Mouse (Mus musculus): ENCODE data around the gene Art2b. TPM values are rescaled to one million over a fixed set of nuclear protein-coding genes. Genes with fewer than 3 reads are reported as not detected.
"Not testable (repeated sequence)": the region's sequence is repeated elsewhere in the genome, so short reads cannot be mapped to it uniquely, and the experiment has no call there.

The Art2b gene
- total RNA-seq (2021): not detected
- long read RNA-seq, experiment 1: 0 reads
- long read RNA-seq, experiment 2: 0 reads

DNA sequence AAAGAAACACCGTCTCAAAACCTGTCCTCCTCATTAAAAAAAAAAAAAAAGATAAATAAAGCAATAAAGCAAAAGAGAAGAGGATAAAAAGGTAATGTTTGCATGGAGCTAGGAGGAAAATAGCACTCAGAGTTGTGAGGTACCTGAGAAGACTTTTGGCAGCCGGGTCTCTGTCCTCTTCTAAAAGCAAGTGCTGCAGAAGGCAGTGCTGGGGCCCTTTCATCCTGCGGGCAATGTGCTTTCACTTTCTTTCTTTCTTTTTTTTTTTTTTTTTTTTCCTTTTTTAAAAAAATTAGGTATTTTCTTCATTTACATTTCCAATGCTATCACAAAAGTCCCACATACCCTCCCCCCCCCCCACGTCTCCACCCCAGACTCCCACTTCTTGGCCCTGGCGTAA, at the start of gene Art2b:
Gene Art2b (minus strand): TSS at position 193 of the 400 bp plus-strand sequence.
- no peak for DNase-seq (ENCODE audit: low spot score in 2 of 2)
- intact Hi-C loops (cut with DNase I): no loop called here

DNA sequence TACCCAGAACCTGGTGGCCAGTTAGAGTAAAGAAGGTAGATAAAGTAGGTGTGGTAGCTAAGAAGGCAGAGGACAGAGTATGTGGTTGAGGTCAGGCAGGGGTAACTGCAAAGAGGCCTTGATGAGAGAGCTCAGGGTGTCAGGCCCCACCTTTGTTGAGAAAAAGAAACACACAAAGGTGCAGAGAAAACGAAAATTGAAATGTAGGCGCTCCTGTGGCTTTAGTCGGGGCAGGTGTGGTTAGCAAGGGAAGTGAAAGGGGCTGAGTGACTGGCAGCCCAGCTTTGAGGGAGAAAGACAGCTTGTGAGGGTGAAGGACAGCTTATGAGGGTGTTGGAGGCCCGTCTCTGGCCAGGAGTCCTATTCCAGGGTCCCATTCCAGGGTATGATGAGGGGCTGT, 49.1 kb upstream of the Art2b start:
- intact Hi-C loops (cut with DNase I): no loop called here
- no peak for DNase-seq (ENCODE audit: low spot score in 2 of 2)

DNA sequence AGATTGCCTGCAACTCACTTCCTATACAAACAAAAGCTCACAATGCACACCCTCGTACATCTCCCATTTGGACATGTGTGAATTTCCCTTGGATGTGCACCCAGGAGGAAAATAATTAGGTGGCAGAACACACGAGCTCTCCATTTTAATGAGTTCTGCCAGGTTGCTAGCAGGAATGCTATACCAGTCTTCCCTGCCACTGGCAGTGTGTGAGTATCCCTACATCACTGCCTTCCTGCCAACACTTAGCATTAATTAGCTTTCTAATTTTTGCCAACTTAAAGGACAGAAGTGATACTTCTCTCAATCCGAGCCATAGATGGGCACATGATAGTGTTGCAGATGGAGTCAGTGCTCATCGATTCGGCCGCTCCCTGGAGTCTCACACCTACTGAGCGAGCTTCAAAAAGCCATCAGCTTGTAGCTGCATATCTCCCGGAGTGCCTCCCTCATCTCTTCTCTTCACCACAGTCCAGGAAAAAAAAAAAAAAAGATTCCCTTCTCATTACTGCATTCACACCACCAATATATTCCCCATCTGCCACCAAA, 48.3 kb upstream of the Art2b start:
- intact Hi-C loops (cut with DNase I): no loop called here

DNA sequence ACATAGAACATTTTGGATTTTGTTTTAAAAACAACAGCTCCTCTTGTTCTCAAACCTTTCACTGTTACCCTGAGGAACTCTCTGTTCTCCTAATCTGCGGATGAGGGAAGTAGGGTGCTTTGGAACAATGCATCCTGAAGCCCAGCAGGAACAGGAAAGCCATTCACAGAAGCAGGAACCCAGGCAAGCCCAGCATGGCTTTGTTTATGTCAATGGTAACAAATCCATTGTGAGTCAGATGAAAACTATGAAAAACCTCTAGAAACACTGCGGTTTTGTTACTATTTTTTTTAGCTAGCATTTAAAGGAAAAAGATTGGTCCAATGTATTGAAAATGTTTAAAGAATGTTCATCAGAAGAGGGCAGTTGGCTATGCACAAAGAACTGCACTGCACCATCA, 43.1 kb upstream of the Art2b start:
- intact Hi-C loops (cut with DNase I): no loop called here
- no peak for DNase-seq (ENCODE audit: low spot score in 2 of 2)

More for the DNA sequence above, 48.3 kb upstream of the Art2b start:
- no peak for DNase-seq (ENCODE audit: low spot score in 2 of 2)

DNA sequence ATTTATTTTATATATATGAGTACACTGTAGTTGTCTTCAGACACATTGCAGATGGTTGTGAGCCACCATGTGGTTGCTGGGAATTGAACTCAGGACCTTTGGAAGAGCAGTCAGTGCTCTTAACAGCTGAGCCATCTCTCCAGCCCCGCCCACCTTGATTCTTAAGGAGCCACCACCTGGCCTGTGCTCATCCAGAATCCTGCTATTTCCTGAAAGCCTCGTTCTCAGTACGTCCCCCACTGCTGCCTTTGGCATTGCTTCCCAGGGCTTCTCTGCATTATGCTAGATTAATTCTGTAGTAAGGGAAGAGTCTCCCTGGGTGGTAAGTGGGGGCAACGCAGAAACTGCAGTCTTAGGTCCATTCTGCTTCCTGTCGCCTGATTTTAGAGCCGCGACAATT, 41.8 kb upstream of the Art2b start:
- DNase-seq (ENCODE audit: low spot score in 2 of 2); intact Hi-C loops (cut with DNase I): not testable (repeated sequence)

DNA sequence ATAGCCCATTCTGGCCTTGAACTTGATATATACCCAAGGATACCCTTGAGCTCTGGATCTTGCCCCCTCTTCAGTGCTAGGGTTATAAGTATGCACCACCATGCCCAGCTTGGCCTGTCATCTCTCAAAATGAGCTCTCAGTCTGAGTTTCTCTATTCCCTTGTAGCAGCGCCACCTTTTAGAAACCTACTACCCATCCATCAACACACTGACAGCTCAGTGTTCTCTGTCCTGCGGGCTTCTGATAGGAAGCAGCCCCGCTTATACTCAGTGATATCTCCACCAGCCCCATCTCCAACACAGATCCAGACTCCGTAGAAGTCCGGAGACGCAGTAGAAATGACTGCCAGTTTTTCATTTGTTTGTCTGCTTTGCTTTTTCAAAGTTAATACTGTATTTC, 38.9 kb upstream of the Art2b start:
- intact Hi-C loops (cut with DNase I): no loop called here

DNA sequence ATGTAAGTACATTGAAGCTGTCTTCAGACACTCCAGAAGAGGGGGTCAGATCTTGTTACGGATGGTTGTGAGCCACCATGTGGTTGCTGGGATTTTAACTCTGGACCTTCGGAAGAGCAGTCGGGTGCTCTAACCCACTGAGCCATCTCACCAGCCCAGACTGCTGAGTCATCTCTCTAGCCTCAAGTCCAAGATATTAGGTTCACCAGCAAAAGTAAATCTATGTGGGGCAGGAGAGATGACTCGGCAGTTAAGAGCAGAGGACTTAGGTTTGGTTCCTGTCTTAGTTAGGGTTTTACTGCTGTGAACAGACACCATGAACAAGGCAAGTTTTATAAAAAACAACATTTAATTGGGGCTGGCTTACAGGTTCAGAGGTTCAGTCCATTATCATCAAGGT, 36.5 kb upstream of the Art2b start:
- DNase-seq (ENCODE audit: low spot score in 2 of 2): not testable (repeated sequence)
- intact Hi-C loops (cut with DNase I): loop anchor here (2.0 kb wide), 1 partner anchor 209 kb away; no protein-coding TSS in a partner anchor

More for the DNA sequence above, 38.9 kb upstream of the Art2b start:
- DNase-seq (ENCODE audit: low spot score in 2 of 2): no peak

DNA sequence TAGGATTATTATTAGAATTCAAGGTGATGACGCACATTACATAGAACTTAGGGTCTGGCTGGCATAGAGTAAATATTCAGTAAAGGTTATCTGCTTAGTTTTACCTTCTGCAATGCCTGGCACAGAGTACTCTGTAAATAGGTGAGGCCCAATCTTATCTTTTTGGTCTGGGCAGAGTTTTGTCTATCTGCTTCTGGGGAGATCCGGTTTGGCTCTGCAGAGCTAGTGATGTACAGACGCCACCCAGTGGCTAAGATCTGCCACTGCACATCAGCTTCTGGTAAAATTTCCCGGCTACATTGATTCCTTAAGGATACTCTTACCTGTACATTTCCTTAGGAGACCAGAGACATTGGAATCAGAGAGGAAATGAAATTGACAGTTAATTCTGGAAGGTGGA, 35.0 kb upstream of the Art2b start:
- intact Hi-C loops (cut with DNase I): loop anchor here (2.0 kb wide), 1 partner anchor 208 kb away; no protein-coding TSS in a partner anchor
- DNase-seq (ENCODE audit: low spot score in 2 of 2): peak; percentile 84

DNA sequence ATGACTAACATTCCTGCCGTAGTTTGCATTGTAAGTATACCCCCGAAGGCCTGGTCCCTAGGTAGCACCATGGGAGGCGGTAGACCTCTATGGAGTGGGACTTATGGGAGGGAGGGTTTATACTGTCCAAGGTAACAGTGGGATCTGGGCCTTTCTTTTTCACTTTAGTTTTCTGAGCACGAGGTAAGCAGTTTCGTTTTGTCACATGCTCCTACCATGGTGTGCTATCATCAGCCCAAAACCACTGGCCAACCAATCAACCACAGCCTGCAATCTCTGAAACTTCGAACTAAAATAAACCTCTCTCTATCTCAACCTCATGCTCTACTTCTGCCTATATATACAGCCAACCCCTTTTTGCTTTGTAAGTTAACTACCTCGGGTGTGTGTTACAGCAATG, 32.9 kb upstream of the Art2b start:
- no peak for DNase-seq (ENCODE audit: low spot score in 2 of 2)
- intact Hi-C loops (cut with DNase I): loop anchor here (2.0 to 5.0 kb wide), 2 partner anchors 75 to 166 kb away; no protein-coding TSS in a partner anchor

DNA sequence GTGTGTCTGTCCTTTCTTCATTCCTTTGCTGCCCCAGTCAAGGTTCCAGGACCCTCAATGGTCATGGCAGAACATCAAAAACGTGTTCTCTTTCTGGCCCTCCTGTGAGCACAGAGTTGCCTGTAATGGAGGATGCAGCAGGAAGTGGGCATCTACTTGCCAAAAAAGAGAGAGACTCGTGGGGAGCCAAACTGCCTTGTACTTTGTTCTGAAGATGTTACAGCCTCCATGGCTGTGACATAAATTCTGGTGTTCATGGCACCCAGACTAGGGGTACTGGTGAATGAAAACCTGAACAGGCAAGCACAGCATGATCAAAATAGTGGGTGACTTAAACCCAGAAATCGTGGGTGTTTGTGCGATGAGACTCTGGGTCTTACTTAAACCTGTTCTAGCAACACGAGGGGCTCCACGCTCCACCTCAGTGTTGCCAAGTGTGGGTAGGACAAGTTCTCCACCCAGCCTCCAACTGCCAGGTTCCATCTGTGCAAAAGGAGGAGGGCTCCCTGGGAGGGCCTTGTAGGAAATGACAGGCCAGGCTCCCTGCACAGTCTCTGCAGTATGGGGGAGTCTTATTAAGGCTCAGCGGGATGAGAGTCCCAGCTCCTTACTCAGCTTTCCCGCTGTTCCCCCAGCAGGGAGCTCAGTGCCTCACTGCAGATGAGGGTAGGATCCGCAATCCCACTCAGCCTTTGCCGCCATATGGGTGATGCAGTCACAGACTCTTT, 32.2 kb upstream of the Art2b start:
- DNase-seq (ENCODE audit: low spot score in 2 of 2): peak; percentile 55 to 74
- intact Hi-C loops (cut with DNase I): loop anchor here (2.0 to 5.0 kb wide), 2 partner anchors 75 to 165 kb away; no protein-coding TSS in a partner anchor

DNA sequence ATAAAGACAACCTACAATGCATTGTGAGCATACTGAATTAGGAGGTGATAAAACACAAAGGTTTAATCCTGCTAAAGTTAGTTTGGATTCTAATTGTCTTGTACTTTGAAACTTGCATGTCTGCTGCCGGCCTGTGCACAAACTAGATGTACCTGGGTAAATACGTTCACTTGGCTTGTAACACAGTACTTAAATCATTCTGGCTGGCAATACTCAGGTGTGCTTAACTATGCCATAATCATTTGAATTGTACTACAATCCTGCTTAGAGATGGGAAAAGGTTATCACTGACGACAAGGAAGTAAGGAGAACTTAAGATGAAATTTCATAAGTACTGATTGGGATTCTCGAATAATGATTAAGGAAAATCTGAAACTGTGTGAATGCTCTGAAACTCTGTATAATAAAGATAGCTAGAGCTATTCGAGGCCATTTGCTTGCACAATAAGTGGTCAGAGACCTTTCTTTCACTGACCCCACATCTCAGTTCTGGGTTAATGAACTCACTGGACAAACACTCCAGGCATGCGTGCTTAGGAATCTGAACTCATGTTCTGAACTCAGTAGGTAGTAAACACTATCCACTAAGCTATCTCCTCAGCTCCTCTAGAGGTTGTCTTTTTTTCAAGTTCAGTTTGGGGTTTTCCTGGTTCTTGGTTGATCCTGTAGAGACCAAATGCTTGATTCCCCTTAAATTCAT, 30.9 kb upstream of the Art2b start:
- intact Hi-C loops (cut with DNase I): loop anchor here (5.0 kb wide), 1 partner anchor 164 kb away; no protein-coding TSS in a partner anchor
- DNase-seq (ENCODE audit: low spot score in 2 of 2): no peak

DNA sequence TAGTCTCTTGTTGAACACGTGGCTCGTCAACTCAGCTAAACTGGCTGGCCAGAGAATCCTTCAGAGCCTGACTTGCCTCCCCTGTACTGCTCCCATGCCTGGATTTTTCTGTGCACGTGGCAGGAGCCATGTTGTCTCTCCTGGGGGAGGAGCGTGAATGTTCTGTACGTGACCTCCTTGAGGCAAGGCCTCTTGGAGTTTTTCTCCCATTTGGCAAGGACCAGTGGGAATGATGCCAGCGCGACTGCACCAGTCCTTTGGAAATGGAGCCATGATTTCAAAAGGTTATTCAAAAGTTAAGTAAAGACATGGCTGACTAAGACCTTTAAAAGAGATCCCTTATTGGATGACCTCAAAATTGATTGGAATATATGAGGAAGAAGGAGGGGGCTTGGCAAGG, 30.0 kb upstream of the Art2b start:
- intact Hi-C loops (cut with DNase I): loop anchor here (5.0 kb wide), 1 partner anchor 163 kb away; no protein-coding TSS in a partner anchor
- DNase-seq (ENCODE audit: low spot score in 2 of 2): no peak

DNA sequence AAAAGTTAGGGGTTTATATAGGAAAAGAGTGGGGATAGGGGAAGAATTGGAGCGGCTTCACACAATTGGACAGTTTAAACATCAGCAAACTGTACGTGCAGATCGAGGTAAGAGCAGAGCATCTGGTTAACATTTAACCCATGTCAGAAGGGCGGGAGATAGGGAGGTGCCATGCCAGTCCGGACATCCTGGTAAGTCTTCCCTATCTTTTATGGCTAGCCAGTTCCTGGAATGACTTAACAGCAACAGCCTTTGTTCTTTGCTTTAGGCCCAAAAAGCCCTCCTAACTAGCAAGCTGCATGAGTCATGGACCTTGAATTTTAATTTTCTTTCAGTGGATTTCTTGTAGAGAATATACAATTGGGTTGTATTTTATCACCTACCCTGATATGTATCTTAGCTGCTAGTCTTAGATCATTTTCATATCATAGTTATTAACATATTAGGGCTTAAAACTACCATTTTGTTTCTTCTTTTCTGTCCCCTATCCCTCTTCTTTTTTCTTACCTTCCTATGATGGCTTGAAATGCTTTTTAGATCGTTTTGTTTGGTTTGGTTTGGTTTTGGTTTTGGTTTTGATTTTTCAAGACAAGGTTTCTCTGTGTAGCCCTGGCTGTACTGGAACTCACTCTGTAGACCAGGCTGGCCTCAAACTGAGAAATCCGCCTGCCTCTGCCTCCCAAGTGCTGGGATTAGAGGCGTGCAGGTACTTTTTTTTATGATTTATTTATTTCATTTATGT, 27.6 kb upstream of the Art2b start:
- intact Hi-C loops (cut with DNase I); DNase-seq (ENCODE audit: low spot score in 2 of 2): not testable (repeated sequence)

DNA sequence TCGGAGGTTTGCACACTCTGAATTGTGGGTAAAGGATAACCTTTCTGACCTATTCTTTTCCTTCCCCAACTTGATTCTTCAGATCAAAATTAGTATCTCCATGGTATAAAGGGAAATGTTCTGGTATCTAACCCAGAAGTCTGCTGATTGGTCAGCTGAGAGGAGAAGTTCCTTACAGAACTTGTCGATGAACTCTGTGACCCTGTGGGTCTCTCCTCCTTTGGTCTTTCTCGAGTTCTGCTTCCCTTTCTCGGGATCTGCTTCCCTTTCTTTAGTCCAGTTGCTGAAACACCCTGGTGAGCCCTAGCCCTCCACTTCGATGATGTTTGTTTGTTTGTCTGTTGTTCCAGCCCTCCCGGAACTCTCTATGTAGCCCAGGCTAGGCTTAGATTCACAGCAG, 22.4 kb upstream of the Art2b start:
- DNase-seq (ENCODE audit: low spot score in 2 of 2): no peak
- intact Hi-C loops (cut with DNase I): no loop called here

DNA sequence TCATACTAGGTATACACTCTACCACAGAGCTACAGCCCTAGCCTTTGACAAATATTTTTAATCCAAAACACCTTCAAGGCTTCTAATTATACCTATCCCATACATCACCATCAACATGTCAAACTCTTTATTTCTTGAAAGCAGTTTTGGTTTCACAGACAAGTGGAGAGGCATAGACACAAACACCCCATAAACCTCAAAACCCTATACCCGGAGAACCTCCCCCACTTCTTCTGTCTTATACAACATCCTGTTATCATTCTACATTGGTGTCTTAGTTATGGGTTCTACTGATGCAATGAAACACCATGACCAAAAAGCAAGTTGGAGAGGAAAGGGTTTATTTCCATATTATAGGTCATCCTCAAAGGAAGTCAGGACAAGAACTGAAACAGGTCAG, 15.0 kb upstream of the Art2b start:
- no peak for DNase-seq (ENCODE audit: low spot score in 2 of 2)
- intact Hi-C loops (cut with DNase I): no loop called here

DNA sequence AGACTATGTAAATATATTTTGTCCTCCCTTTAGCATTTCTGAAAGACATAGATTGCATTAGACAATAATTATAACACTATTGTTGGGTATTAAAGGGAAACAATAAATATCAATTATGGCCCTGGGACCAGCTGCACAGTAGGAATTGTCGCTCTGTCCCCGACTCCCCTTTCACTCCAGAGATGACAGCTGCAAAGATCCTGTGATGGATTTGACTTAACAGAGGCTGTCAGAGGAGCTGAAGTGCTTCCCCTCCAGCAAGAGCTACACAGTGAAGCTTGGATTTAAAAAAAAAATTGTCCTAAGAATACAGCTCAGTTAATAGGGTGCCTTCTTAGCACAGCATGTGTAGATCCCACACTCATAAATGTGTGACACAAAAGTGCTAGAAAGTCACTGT, 13.1 kb upstream of the Art2b start:
- no peak for DNase-seq (ENCODE audit: low spot score in 2 of 2)
- intact Hi-C loops (cut with DNase I): no loop called here

DNA sequence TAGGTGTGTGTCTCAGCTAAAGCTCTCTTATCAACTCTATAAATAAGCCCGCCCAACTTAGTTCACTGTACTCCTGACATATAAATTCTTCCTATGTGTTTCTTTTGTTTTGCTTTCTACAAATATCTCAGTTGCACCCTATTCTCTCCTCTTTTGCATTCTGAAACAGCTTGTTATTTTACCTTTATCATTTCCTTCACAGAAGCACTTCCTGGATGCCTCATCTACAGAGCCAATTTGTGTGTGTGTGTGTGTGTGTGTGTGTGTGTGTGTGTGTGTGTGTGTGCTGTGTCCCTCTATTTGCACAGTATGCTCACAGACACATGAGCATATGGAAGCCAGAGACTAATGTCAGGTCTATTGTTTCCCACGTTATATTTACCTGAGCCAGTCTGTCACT, 9.6 kb upstream of the Art2b start:
- no peak for DNase-seq (ENCODE audit: low spot score in 2 of 2)
- intact Hi-C loops (cut with DNase I): no loop called here

DNA sequence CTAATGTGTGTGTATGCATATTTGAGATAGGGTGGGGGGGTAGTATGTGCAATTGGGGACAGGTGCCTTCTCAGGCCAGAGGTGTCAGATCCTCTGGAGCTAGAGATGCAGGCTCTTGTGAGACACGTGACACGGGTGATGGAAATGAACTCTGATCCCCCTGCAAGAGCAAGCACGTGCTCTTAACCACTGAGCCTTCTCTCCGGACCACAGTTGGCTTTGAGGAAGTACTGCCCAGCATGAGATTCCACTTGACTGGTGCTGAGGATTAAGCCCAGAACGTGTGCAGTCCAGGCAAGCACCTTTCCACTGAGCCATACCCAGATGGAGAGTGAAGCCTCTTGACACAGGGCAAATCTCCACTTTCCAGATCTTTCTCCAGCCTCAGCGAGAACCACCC, 1.1 kb downstream of the Art2b start:
- DNase-seq (ENCODE audit: low spot score in 2 of 2); intact Hi-C loops (cut with DNase I): not testable (repeated sequence)

DNA sequence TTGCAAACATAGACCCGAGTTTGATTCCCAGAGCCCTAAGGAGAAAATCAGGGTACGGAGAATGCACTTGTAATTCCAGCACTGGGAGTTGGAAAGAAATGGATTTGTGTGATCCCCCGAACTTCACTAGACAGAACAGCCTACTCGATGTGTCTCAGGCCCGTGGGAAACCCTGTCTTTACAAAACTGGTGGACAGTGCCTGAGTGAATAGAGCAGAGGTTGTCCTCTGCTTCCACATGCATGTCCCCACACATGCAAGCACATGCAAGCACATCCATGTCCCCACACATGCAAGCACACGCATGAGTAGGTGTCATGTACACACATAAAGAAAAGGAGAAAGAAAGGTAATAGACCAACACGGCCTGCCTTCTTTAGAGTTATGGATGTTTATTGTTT, 3.4 kb downstream of the Art2b start:
- DNase-seq (ENCODE audit: low spot score in 2 of 2): no peak
- intact Hi-C loops (cut with DNase I): no loop called here

DNA sequence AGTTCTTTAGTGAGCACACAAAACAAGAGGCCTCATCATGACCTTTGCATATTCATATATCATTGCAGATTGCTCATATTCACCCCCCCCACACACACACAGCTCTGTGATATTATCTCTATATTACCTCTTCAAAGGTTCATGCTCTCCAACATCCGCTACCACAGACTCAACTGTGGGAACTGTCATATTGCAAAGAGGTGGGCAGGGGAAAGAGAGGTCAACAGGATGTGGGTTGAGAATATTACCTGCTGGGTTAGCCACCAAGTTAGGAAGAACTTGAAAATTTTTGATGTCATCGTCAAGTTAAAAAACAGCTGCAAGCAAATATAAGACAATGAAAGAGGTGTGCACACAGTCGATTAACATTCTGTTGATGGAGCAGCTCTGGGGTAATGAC, 4.5 kb downstream of the Art2b start:
- intact Hi-C loops (cut with DNase I); DNase-seq (ENCODE audit: low spot score in 2 of 2): not testable (repeated sequence)
